ENCODE assay signal across 8 mouse cellular contexts in the genomic region with DNA sequence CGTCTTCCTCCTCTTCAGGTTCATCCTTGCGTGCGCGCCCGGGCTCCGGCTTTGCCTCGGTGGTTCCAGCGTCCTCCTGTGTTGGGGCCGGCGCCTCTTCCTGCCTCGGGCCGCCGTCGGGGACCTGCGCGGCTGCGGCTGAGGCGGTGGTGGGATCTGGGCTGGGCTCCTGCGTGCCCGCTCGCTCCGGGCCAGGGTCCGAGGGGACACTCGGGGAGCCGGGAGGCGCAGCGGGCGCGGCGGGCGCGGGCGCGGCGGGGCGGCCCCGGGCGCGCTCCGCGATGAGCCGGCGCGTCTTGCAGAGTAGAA. TPM values are rescaled to one million over a fixed set of nuclear protein-coding genes. Genes with fewer than 3 reads are reported as not detected.
DNase-seq lines count a peak whose midpoint lies in the region; ATAC-seq and TF ChIP-seq lines count a peak whose summit lies in the region.

No protein-coding gene starts in this region.

- TF ChIP-seq CTCF in E14TG2a.4 (conservative IDR thresholded peaks at IDR 0.05; ENCODE audit: low read length), result no peak

- peak overlapping the region; percentile 67 to 72 for H3K4me3 ChIP-seq in heart, embryonic 14.5 days (ENCODE audit: control insufficient read depth in 1 of 2, insufficient read depth in 1 of 2, low read depth in 1 of 2, low read length in 2 of 2)
- peak overlapping the region; percentile 83 for H3K4me3 ChIP-seq in E14TG2a.4 (replicated peaks; ENCODE audit: low read length)
- peak overlapping the region; percentile 84 for H3K4me3 ChIP-seq in forebrain, embryonic 11.5 days (ENCODE audit: low read depth, low read length)
- H3K4me3 ChIP-seq in liver, embryonic 12.5 days, result peak overlapping the region; percentile 57

- H3K4me1 ChIP-seq in heart, embryonic 14.5 days (ENCODE audit: control insufficient read depth in 2 of 2, insufficient read depth in 2 of 2, low read length in 2 of 2), result peaks cover 5 to 21% of the 10 kb centered on the region in 2 experiments; a peak in 3 of 4 replicates
- peaks cover 16% of the 10 kb centered on the region for H3K4me1 ChIP-seq in E14TG2a.4 (replicated peaks; ENCODE audit: low read depth, low read length)
- H3K4me1 ChIP-seq in forebrain, embryonic 11.5 days (replicated peaks; ENCODE audit: control insufficient read depth, insufficient read depth, low read length), result peaks cover 23% of the 10 kb centered on the region
- peaks cover 18% of the 10 kb centered on the region; the same call in 1 of the 2 replicates for H3K4me1 ChIP-seq in liver, embryonic 12.5 days

- DNase-seq in heart, postnatal 14 days, result no peak
- peak; percentile 66 for DNase-seq in forebrain, embryonic 11.5 days (ENCODE audit: low spot score)
- no peak for DNase-seq in urinary bladder, postnatal 10 days (ENCODE audit: low spot score)
- DNase-seq in gastrocnemius, postnatal 25 days, result no peak
- DNase-seq in natural killer cell, adult 2 months (ENCODE audit: low spot score in 2 of 2), result no peak

- no peak overlapping the region for H3K27ac ChIP-seq in heart, embryonic 14.5 days (replicated peaks in 1 of 2; ENCODE audit: control insufficient read depth in 1 of 2, insufficient read depth in 1 of 2, low read depth in 2 of 2, low read length in 2 of 2)
- no peak overlapping the region for H3K27ac ChIP-seq in forebrain, embryonic 11.5 days (ENCODE audit: low read depth, low read length)
- H3K27ac ChIP-seq in liver, embryonic 12.5 days, result no peak overlapping the region

- peak overlapping the region; percentile 97 for H3K4me2 ChIP-seq in heart, embryonic 14.5 days (ENCODE audit: low read length)
- peak overlapping the region; percentile 94 for H3K4me2 ChIP-seq in forebrain, embryonic 11.5 days (ENCODE audit: low read depth, low read length, severe bottlenecking)
- peak overlapping the region; percentile 83 for H3K4me2 ChIP-seq in liver, embryonic 12.5 days

- intact Hi-C loops in heart, postnatal 14 days (cut with DNase I), result no loop called here

- no peaks in the 10 kb centered on the region for H3K9me3 ChIP-seq in heart, embryonic 14.5 days (ENCODE audit: control insufficient read depth, low read length)
- no peaks in the 10 kb centered on the region for H3K9me3 ChIP-seq in E14TG2a.4 (ENCODE audit: low read length)
- H3K9me3 ChIP-seq in forebrain, embryonic 11.5 days (ENCODE audit: control insufficient read depth, low read length), result no peaks in the 10 kb centered on the region
- no peaks in the 10 kb centered on the region for H3K9me3 ChIP-seq in liver, embryonic 12.5 days (replicated peaks)

- WGBS in heart, embryonic 14.5 days, result 1% methylated on average over 42 of the region's 44 CpGs
- whole genome bisulfite sequencing in forebrain, embryonic 11.5 days, result under 1% methylated on average over 40 of the region's 44 CpGs
- under 1% methylated on average over 44 of the region's 44 CpGs for WGBS in liver, embryonic 12.5 days (ENCODE audit: insufficient replicate concordance)

- no peaks in the 10 kb centered on the region for H3K36me3 ChIP-seq in heart, embryonic 14.5 days (ENCODE audit: control insufficient read depth, insufficient read depth, low read length)
- no peaks in the 10 kb centered on the region for H3K36me3 ChIP-seq in E14TG2a.4 (ENCODE audit: insufficient read depth, low read length)
- no peaks in the 10 kb centered on the region for H3K36me3 ChIP-seq in forebrain, embryonic 11.5 days (ENCODE audit: control insufficient read depth, insufficient read depth, low read length)
- H3K36me3 ChIP-seq in liver, embryonic 12.5 days, result no peaks in the 10 kb centered on the region

- peak overlapping the region; percentile 75 for H3K9ac ChIP-seq in heart, embryonic 14.5 days (ENCODE audit: low read length)
- peak overlapping the region; percentile 90 for H3K9ac ChIP-seq in forebrain, embryonic 11.5 days (ENCODE audit: low read length)
- H3K9ac ChIP-seq in liver, embryonic 12.5 days, result no peak overlapping the region

- ATAC-seq in heart, embryonic 14.5 days (ENCODE audit: insufficient number of reproducible peaks, insufficient read depth, low FRiP score, low read depth), result no peak
- ATAC-seq in forebrain, embryonic 11.5 days (replicated peaks; ENCODE audit: low FRiP score), result no peak; the same call in 1 of the 2 replicates
- ATAC-seq in liver, embryonic 12.5 days, result no peak

- H3K27me3 ChIP-seq in heart, embryonic 14.5 days (ENCODE audit: control insufficient read depth, insufficient read depth, low read length), result peaks cover 56% of the 10 kb centered on the region
- H3K27me3 ChIP-seq in E14TG2a.4 (ENCODE audit: insufficient read depth, low read length), result peaks cover 92% of the 10 kb centered on the region
- peaks cover 4% of the 10 kb centered on the region; the same call in 1 of the 2 replicates for H3K27me3 ChIP-seq in forebrain, embryonic 11.5 days (ENCODE audit: control insufficient read depth, insufficient read depth, low read length)
- H3K27me3 ChIP-seq in liver, embryonic 12.5 days (replicated peaks), result peaks cover 91% of the 10 kb centered on the region

RNA-seq across cellular contexts. Expression of gene Wnk2, which starts 1.2 kb away (rescaled TPM):
- 2.5 and 2.6 TPM in 2 replicates for polyA plus RNA-seq in heart, embryonic 14.5 days (2014; fragmentation: Nextera tagmentation; extraction: Ambion mirVana)
- total RNA-seq in heart, postnatal 14 days (2021), result 10 to 100 TPM; 40.3 to 60.0 TPM
- polyA plus RNA-seq in forebrain, embryonic 11.5 days (2014; fragmentation: Nextera tagmentation; extraction: Ambion mirVana), result 10.3 and 10.7 TPM in 2 replicates
- polyA plus RNA-seq in liver, embryonic 12.5 days (2016; fragmentation: Nextera tagmentation; extraction: Ambion mirVana), result 0.11 and 0.14 TPM in 2 replicates
- total RNA-seq in gastrocnemius, postnatal 25 days (2021), result 10 to 100 TPM; 51.0 to 62.2 TPM

RNA-seq across cellular contexts. Expression of gene Ninj1, which starts 40.6 kb away (rescaled TPM):
- polyA plus RNA-seq in heart, embryonic 14.5 days (2014; fragmentation: Nextera tagmentation; extraction: Ambion mirVana), result 85.5 and 87.7 TPM in 2 replicates
- 100 to 1,000 TPM in 1 of 2 experiments, 10 to 100 TPM in 1; 99.0 to 112 TPM for total RNA-seq in heart, postnatal 14 days (2021)
- polyA plus RNA-seq in forebrain, embryonic 11.5 days (2014; fragmentation: Nextera tagmentation; extraction: Ambion mirVana), result 19.6 and 23.8 TPM in 2 replicates
- polyA plus RNA-seq in liver, embryonic 12.5 days (2016; fragmentation: Nextera tagmentation; extraction: Ambion mirVana), result 41.5 and 42.6 TPM in 2 replicates
- total RNA-seq in gastrocnemius, postnatal 25 days (2021), result 10 to 100 TPM; 15.8 to 18.8 TPM
